Comparison of ENCODE assay signal across 20 mouse cellular contexts in genomic region chr9:96184909-96185308, GRCm38 (mm10). TPM values are rescaled to one million over a fixed set of nuclear protein-coding genes. Genes with fewer than 3 reads are reported as not detected.
A peak's percentile ranks its signal among the peaks of the same experiment; 100 is the strongest.
DNase-seq lines count a peak whose midpoint lies in the region; ATAC-seq and TF ChIP-seq lines count a peak whose summit lies in the region.
"Had no signal": no experiment of that assay in that cellular context is flagged by ENCODE, and none has a peak within 500 bp of the region (broad histone marks: within the 10 kb centered on the region; RNA-seq: fewer than 3 reads in every experiment).

No protein-coding gene starts in this region.

- no peak for TF ChIP-seq CTCF in intestine, postnatal 0 days (IDR thresholded peaks at IDR 0.05; ENCODE audit: low read depth)

- DNase-seq in 416B (ENCODE audit: low read depth) (peak; percentile 49), R1 (ENCODE audit: low read depth, low spot score) (peak; percentile 13)
- no peak for DNase-seq in Muller cell, postnatal 12 days (ENCODE audit: inconsistent ontology term)
- no peak for DNase-seq in midbrain, embryonic 10.5 days (ENCODE audit: low spot score)
- DNase-seq in frontal cortex, adult 2 months (ENCODE audit: extremely low spot score in 1 of 2, low spot score in 1 of 2) = no peak
- DNase-seq: adrenal gland, postnatal 10 days; adrenal gland, postnatal 25 days; cerebellum, adult 11-12 months; cerebellum, adult 2 months; cerebellum, adult 9-10 months; cerebellum, postnatal 10 days; cerebellum, postnatal 25 days; forebrain, postnatal 0 days had no signal

- ATAC-seq in intestine, postnatal 0 days = 0 out of 2 replicates have a peak, but pooled peaks have one; percentile 28
- ATAC-seq in intestine, embryonic 15.5 days = no peak
- ATAC-seq: activated CD4-positive, CD25-positive, alpha-beta regulatory T cell, adult 4 months; forebrain, embryonic 13.5 days; forebrain, embryonic 15.5 days; forebrain, postnatal 0 days had no signal

- no peak overlapping the region for H3K27ac ChIP-seq in intestine, postnatal 0 days (ENCODE audit: low read depth, low read length)
- no peak overlapping the region for H3K27ac ChIP-seq in intestine, embryonic 15.5 days
- no peak overlapping the region for H3K27ac ChIP-seq in midbrain, embryonic 10.5 days (replicated peaks)
- H3K27ac ChIP-seq: embryonic facial prominence, embryonic 10.5 days; embryonic facial prominence, embryonic 12.5 days; forebrain, embryonic 13.5 days; forebrain, embryonic 15.5 days had no signal

- no peaks in the 10 kb centered on the region for H3K4me1 ChIP-seq in intestine, postnatal 0 days (replicated peaks; ENCODE audit: control insufficient read depth, insufficient read depth, low read length)
- H3K4me1 ChIP-seq in intestine, embryonic 15.5 days (replicated peaks) = no peaks in the 10 kb centered on the region
- peaks cover 3% of the 10 kb centered on the region; the same call in 1 of the 2 replicates for H3K4me1 ChIP-seq in midbrain, embryonic 10.5 days
- H3K4me1 ChIP-seq: embryonic facial prominence, embryonic 10.5 days; embryonic facial prominence, embryonic 12.5 days; forebrain, embryonic 13.5 days; forebrain, embryonic 15.5 days had no signal

- H3K4me3 ChIP-seq in intestine, postnatal 0 days (ENCODE audit: low read depth, low read length) = no peak overlapping the region
- no peak overlapping the region for H3K4me3 ChIP-seq in intestine, embryonic 15.5 days (replicated peaks)
- no peak overlapping the region for H3K4me3 ChIP-seq in midbrain, embryonic 10.5 days
- H3K4me3 ChIP-seq: embryonic facial prominence, embryonic 10.5 days; embryonic facial prominence, embryonic 12.5 days; forebrain, embryonic 13.5 days; forebrain, embryonic 15.5 days had no signal

- no peak overlapping the region for H3K4me2 ChIP-seq in intestine, postnatal 0 days (replicated peaks; ENCODE audit: low read depth)
- no peak overlapping the region for H3K4me2 ChIP-seq in intestine, embryonic 15.5 days (replicated peaks)
- H3K4me2 ChIP-seq: embryonic facial prominence, embryonic 12.5 days; forebrain, embryonic 13.5 days; forebrain, embryonic 15.5 days had no signal

- 75% methylated on average over 4 of the region's 4 CpGs for WGBS in intestine, postnatal 0 days
- 82% methylated on average over 4 of the region's 4 CpGs for WGBS in intestine, embryonic 15.5 days
- WGBS in midbrain, embryonic 10.5 days = 87% methylated on average over 4 of the region's 4 CpGs

- no peaks in the 10 kb centered on the region for H3K9me3 ChIP-seq in intestine, postnatal 0 days (ENCODE audit: control insufficient read depth)
- H3K9me3 ChIP-seq in intestine, embryonic 15.5 days = no peaks in the 10 kb centered on the region
- H3K9me3 ChIP-seq in midbrain, embryonic 10.5 days (replicated peaks) = no peaks in the 10 kb centered on the region
- H3K9me3 ChIP-seq: embryonic facial prominence, embryonic 10.5 days; embryonic facial prominence, embryonic 12.5 days; forebrain, embryonic 13.5 days; forebrain, embryonic 15.5 days had no signal

- no peaks in the 10 kb centered on the region for H3K36me3 ChIP-seq in intestine, postnatal 0 days (ENCODE audit: control insufficient read depth, insufficient read depth)
- H3K36me3 ChIP-seq in intestine, embryonic 15.5 days = no peaks in the 10 kb centered on the region
- no peaks in the 10 kb centered on the region for H3K36me3 ChIP-seq in midbrain, embryonic 10.5 days
- H3K36me3 ChIP-seq: embryonic facial prominence, embryonic 10.5 days; embryonic facial prominence, embryonic 12.5 days; forebrain, embryonic 15.5 days had no signal

- H3K27me3 ChIP-seq in intestine, postnatal 0 days (replicated peaks; ENCODE audit: control insufficient read depth, insufficient read depth, low read length) = no peaks in the 10 kb centered on the region
- H3K27me3 ChIP-seq in intestine, embryonic 15.5 days (replicated peaks) = no peaks in the 10 kb centered on the region
- no peaks in the 10 kb centered on the region for H3K27me3 ChIP-seq in midbrain, embryonic 10.5 days (ENCODE audit: low read depth, poor library complexity, severe bottlenecking)
- H3K27me3 ChIP-seq: embryonic facial prominence, embryonic 12.5 days; forebrain, embryonic 13.5 days; forebrain, embryonic 15.5 days had no signal

- H3K9ac ChIP-seq in intestine, postnatal 0 days (ENCODE audit: low read depth, low read length) = no peak overlapping the region
- no peak overlapping the region for H3K9ac ChIP-seq in intestine, embryonic 15.5 days
- H3K9ac ChIP-seq: embryonic facial prominence, embryonic 12.5 days; forebrain, embryonic 13.5 days; forebrain, embryonic 15.5 days; forebrain, postnatal 0 days had no signal

RNA-seq across cellular contexts. Expression of gene Tfdp2, which starts 11.2 kb away (rescaled TPM):
- polyA plus RNA-seq in intestine, postnatal 0 days (2015; fragmentation: Nextera tagmentation; extraction: Ambion mirVana) = 42.9 and 43.2 TPM in 2 replicates
- polyA plus RNA-seq in intestine, embryonic 15.5 days (2015; fragmentation: Nextera tagmentation; extraction: Ambion mirVana) = 34.8 and 39.2 TPM in 2 replicates
- polyA plus RNA-seq in midbrain, embryonic 10.5 days (2016; fragmentation: Nextera tagmentation; extraction: Ambion mirVana) = 81.4 and 97.0 TPM in 2 replicates
- polyA plus RNA-seq in frontal cortex, adult 2 months (2012; rRNA removed) = 15.0 and 15.9 TPM in 2 replicates

Comparison
In these comparisons a context has a peak if more than half of its experiments do, and no peak if none do; other contexts are left out.
1. DNase-seq: peak in 416B (single experiment) and R1 (single experiment); none in Muller cell, postnatal 12 days (single experiment), midbrain, embryonic 10.5 days (single experiment) and frontal cortex, adult 2 months (0 of 2).